Mouse (Mus musculus): ENCODE measurements around the gene Fgfr4.
"Not testable (repeated sequence)": the region's sequence is repeated elsewhere in the genome, so short reads cannot be mapped to it uniquely, and the experiment has no call there.

Fgfr4 gene

DNA sequence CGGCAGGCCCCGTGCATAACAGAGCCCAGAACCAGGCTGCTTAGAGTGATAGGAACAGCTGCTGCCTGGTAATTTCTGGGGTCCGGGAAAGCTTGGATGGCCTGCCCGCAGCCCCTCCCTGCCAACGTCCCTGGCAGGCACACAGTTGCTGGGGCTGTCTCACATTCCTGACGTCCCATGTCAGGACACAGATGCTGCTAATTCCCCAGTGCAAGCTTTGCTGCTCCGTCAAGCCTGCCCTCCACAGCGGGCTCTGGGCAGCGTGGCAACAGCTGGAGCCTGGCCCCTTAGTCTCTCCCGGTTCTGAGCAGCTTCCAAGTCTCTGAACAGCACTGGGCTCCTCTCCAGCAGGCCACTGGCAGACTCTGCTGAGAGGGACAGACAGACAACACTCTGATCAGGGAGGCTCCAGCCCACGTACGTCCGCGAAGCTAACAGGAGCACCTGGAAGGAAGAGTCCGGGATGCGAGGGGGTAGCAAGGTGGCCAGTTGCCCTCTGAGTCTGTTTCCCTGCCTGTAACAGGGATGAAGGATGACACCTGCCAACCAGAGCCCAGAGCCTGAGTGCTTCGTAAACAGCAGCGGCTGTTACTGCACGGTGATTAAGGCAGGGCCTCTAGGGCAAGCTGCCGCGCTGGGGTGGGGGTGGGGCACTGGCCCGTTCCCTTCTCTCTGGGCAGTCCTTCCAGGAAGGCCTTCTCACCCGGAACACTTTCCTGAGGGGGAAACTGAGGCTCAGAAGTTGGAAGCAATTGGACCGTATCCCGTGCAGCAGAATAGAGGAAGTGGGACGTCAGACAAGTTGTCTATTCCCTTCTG is 19.3 kb downstream of the Fgfr4 start:
- no peak for DNase-seq (ENCODE audit: low read depth in 1 of 2, low spot score in 2 of 2)

GRCm38 (mm10) chr13:55172336-55172770 is 19.9 kb downstream of the Fgfr4 start:
- DNase-seq (ENCODE audit: low read depth in 1 of 2, low spot score in 2 of 2) = no peak

GRCm38 (mm10) chr13:55174347-55174746 is 21.9 kb downstream of the Fgfr4 start:
- DNase-seq (ENCODE audit: low read depth in 1 of 2, low spot score in 2 of 2) = no peak

GRCm38 (mm10) chr13:55176265-55176664 is 23.8 kb downstream of the Fgfr4 start:
- no peak for DNase-seq (ENCODE audit: low read depth in 1 of 2, low spot score in 2 of 2)

DNA sequence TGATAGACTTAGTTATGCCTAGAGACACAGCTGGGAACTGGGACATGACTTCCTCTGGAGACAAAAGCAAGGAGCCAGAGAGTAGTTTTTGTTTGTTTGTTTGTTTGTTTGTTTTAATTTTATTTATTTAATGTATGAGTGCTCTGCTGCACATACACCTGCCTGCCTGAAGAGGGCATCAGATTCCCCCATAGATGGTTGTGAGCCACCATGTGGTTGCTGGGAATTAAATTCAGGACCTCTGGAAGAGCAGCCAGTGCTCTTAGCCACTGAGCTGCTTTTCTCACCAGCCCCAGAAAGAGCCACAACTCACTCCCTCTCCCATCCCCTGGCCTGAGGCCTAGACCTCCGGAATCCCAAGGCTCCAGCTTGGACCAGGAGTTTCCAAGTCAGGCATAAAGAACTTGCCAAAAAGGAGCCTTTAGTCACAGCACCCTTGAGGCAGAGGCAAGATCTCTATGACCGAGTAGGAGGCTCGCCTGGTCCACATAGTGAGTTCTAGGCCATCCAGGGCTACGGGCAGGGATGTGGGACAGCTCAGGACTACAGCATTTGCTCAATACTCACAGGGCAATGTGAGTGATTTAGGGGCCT is 25.6 kb downstream of the Fgfr4 start:
- DNase-seq (ENCODE audit: low read depth in 1 of 2, low spot score in 2 of 2) = no peak

DNA sequence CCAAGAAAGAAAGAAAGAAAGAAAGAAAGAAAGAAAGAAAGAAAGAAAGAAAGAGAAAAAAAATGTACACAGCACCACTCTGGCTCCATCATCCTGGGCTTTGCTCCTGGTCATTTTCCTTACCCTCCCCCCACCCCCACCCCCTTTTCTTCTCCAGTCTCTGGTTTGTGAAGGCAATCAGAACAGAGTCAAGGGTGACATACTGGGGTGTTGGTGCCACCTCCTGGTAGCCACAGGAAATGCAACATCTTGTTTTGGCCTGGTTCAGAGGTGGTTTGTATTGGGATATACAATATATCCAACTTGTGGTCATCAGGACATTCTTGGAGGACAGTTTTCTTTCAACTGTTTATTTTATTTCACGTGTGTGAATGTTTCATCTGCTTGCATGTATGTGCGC is 26.1 kb downstream of the Fgfr4 start:
- DNase-seq (ENCODE audit: low read depth in 1 of 2, low spot score in 2 of 2) = peak; percentile 33 to 50

GRCm38 (mm10) chr13:55179591-55179990 is 27.2 kb downstream of the Fgfr4 start:
- no peak for DNase-seq (ENCODE audit: low read depth in 1 of 2, low spot score in 2 of 2)

DNA sequence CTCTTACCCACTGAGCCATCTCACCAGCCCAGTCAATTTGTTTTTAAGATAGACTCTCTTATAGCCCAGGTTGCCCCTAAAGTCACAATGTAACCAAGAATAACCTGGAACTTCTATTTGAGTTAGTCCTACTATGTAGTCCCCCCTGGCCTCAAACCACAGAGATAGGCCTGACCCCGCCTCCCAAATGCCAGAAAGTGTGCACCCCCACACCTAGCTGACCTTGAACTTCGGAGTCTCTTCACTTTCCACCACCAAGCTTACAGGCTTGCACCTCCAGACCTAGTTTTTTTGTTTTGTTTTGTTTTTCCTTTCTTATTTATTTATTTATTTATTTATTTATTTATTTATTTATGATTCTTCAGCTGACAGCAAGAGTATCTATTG is 29.3 kb downstream of the Fgfr4 start:
- no peak for DNase-seq (ENCODE audit: low read depth in 1 of 2, low spot score in 2 of 2)

DNA sequence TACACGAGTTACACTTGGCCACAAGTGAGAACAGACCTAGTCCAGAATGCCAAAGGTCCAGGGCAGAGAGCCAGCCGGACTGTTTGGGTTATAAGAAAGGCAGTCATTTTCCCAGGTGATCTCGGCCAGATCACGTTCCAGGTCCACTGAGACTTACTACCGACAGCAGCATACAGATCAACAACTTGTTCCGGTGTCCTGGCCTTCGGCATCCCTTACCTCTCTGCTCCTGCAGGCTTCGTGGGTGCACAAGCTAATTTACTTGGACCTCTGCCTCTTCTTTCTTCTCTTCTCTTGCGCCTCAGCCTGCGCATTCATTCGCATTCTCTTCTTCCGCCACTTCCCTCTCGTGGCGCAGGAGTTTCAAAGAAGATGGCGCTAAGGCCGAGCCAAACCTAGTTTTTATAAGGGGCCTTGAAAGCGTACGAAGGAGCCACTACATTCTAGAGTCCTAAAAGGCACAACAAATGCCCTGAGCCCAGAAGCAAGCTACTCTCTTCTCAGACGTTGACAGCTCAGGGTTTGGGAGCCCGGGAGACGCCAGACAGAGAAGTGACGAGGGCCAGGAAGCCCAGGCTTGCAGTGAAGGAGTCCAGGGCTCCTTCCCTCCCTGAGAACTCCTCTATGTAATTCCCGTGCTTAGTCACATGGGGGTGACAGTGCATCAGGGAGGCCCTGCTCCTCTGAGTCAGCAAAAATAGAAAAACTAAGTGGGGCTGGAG is 29.9 kb downstream of the Fgfr4 start:
- peak; percentile 37 to 52 for DNase-seq (ENCODE audit: low read depth in 1 of 2, low spot score in 2 of 2)

- no peak for DNase-seq (ENCODE audit: low read depth in 1 of 2, low spot score in 2 of 2)
Measured at GRCm38 (mm10) chr13:55183382-55183781, 30.9 kb downstream of the Fgfr4 start.

DNA sequence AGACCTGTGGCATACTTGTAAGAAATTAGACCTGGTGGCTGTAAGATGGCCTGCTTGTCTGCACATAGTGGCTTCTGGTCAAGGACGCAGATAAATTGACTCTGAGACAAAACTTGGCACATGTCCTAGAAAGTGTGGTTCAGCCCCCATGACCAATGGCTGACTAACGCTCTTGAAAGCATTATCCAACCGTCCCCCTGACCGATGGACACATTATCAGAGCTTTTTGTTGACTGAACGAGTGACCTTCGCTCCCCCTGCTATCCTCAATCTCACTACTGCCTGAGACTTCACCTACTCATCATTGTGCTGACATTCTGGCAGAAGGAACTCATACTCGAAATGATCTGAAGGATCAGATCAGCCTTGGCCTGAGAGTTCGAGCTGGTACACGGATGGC is 34.6 kb downstream of the Fgfr4 start:
- not testable (repeated sequence) for DNase-seq (ENCODE audit: low read depth in 1 of 2, low spot score in 2 of 2)

DNA sequence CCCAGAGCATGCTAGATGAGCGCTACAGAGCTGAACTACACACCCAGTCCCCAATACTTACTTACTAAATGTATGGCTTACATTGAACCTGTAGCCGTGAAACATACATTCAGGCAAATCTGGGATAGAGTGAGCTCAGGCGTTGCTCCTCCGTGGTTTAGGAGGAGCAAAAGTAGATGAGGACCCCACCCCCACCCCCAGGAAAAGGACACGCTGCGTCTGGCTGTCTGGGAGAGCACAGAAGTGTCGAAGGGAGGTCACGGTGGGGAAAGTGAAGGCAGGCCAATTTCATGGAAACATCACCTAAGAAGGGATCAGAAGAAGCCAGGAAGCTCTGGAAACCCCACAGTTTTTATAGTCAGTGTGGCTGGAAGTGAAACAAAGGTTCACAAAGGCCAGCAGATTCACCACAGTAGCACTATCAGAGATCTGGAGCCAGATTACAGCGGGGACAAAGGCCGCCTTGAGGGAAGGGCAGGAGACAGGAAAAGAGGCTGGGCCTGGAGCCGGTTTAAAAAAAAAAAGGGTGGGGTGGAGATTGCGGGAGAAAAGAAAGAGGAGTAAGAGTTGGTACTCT is 37.2 kb downstream of the Fgfr4 start:
- DNase-seq (ENCODE audit: low read depth in 1 of 2, low spot score in 2 of 2) = no peak

DNA sequence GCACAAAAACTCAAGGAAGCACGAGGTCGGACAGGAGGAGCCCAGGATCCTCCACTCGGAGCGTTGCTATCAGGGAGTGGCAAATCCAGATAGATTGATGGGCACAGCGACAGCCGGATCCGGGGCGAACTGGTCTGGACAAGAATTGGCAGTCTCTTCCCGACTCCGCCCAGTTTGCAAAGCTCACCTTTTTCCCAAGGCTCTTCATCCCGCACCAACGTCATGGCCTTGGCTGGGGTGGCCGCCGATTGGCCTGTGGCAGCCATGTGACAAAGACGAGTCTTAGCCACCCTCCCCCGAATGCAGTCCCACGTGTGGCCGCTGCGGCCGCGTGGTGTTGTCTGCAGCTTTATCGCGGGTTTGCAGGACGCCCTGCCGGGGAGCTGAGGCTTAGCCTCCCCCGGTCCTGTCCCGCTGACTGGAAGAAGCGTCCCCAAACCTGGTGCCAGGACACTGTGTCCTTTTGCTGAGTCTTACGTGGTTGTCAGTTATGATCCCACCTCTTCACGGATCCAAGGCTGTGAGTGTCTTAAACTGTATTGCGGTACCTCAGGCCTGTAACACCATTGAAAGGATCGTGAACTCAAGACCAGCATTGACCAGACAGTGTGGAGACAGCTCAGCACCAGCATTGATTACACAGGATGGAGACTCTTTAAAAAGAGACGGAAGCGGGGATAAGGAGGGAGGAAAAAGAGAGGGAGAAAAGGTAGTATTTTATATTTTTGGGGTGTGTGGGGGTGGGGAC is 37.9 kb downstream of the Fgfr4 start:
- peak; percentile 79 to 82 for DNase-seq (ENCODE audit: low read depth in 1 of 2, low spot score in 2 of 2)

DNA sequence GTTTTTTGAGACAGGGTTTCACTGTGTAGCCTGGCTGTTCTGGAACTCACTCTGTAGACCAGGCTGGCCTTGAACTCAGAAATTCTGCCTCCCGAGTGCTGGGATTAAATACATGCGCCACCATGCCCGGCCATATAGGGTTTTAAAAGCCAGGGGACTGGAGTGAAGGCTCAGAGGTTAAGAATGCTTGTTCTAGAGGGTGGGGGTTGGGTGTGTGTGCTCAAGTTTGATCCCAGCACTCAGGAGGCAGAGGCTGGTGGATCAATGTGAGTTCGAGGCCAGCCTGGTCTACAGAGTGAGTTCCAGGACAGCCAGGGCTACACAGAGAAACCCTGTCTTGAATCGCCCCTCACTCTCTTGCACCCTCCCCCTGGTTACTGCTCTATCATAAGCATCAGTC is 39.1 kb downstream of the Fgfr4 start:
- no peak for DNase-seq (ENCODE audit: low read depth in 1 of 2, low spot score in 2 of 2)

DNA sequence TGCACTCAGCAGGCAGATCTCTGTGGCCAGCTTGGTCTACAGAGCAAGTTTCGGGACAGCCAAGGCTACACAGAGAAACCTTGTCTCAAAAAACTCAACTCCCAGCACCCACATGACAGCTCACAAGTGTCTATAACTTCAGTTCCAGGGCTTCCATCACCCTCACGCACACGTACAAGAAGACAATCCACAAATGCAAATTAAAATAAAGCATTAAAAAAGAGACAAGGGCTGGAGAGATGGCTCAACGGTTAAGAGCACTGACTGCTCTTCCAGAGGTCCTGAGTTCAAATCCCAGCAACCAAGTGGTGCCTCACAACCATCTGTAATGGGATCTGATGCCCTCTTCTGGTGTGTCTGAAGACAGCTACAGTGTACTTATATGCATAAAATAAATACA is 50.3 kb downstream of the Fgfr4 start:
- DNase-seq (ENCODE audit: low read depth in 1 of 2, low spot score in 2 of 2) = not testable (repeated sequence)

DNA sequence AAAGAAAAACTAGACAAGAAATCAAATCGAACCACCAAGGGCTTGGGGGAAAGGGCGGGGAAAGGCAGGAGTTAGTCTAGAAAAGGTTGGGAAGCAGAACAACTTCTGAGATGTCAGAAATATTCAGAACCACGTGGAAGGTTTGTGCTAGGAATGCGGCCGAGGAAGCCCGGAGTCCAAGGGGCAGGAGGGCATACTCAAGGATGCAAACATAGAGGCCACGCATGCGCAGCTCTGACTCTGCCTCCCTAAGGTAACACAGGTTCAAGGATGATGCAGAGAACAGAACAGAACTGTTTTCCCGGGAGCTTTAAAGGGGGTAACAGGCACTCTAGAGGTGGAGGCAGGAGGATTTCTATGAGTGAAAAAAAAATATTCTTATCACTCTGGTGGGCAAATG is 51.3 kb downstream of the Fgfr4 start:
- no peak for DNase-seq (ENCODE audit: low read depth in 1 of 2, low spot score in 2 of 2)

- no peak for DNase-seq (ENCODE audit: low read depth in 1 of 2, low spot score in 2 of 2)
Measured at GRCm38 (mm10) chr13:55204667-55205389, 52.4 kb downstream of the Fgfr4 start.

- no peak for DNase-seq (ENCODE audit: low read depth in 1 of 2, low spot score in 2 of 2)
Measured at GRCm38 (mm10) chr13:55205448-55206205, 53.2 kb downstream of the Fgfr4 start.

DNA sequence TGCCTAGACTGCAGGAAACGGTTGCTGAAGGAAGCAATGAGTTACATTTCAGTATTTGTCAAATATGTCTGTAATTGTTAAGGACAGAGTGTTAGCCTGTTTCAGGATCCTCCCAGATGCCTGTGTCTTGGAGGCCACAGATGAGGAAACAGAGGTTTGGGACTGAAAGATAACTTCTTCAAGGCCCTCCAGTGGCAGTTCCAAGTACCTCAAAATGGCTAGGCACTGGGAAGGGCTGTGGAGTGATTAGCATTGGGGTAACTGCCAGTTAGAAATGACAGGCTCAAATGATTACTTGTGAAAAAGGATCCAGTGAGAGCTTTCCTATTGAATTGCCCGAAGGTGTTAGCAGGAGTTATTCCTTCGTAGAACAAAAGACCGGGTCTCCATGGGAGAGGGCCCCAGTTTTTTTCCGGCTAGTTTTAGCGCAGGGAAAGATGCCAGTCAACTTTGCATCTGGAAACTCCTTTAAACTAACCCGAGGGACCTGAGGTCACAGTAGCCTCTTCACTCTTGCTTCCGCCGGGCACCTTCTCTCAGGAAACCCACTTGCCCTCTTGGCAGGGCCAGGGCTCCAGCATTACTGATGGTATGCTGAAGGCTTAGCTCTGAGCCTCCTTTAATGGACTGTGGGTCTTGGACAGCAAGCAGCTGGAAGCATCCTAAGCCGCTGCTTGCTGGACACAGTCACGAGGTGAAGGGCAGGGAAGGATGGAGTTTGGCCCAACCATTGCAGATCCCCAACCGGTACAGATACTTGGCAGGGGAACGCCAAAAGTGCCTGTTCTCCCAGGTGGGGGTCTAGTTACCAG is 56.6 kb downstream of the Fgfr4 start:
- DNase-seq (ENCODE audit: low read depth in 1 of 2, low spot score in 2 of 2) = no peak

All from monocyte, adult 2 months (primary cell).